Mouse (Mus musculus) midbrain, embryonic 14.5 days (tissue): ENCODE data around the gene Zfp988. TPM values are rescaled to one million over a fixed set of nuclear protein-coding genes. Genes with fewer than 3 reads are reported as not detected.
"Not testable (repeated sequence)": the region's sequence is repeated elsewhere in the genome, so short reads cannot be mapped to it uniquely, and the experiment has no call there.

Source experiments
- ATAC-seq: fragments of 200-750 bp; cut with Nextera tagmentation; 2 replicates; pipeline ENCODE4 v1.8.0; 2017; ENCODE audit warnings: moderate number of reproducible peaks, moderate library complexity; ENCODE audit not compliant: low FRiP score, low TSS enrichment
- DNase-seq: peaks from one replicate; pipeline ENCODE4 v3.0.0-alpha.2; 2015
- H3K27ac ChIP-seq: fragments of 300-500 bp; sonication (generic); replicated peaks from 2 replicates; pipeline ENCODE4 v1.5.1; 2014; ENCODE audit warnings: mild to moderate bottlenecking, low read depth, low read length, moderate library complexity
- H3K27me3 ChIP-seq: fragments of 300-500 bp; sonication (generic); 2 replicates; pipeline ENCODE4 v1.6.1; 2014; ENCODE audit warnings: low read length, control low read depth, mixed read lengths; ENCODE audit not compliant: control insufficient read depth, insufficient read depth
- H3K36me3 ChIP-seq: fragments of 300-500 bp; sonication (generic); 2 replicates; pipeline ENCODE4 v1.6.1; 2014; ENCODE audit warnings: low read length, control low read depth; ENCODE audit not compliant: control insufficient read depth, insufficient read depth
- H3K4me1 ChIP-seq: fragments of 300-500 bp; sonication (generic); 2 replicates; pipeline ENCODE4 v1.6.1; 2014; ENCODE audit warnings: mild to moderate bottlenecking, antibody characterized with exemption, low read length, control low read depth; ENCODE audit not compliant: control insufficient read depth, insufficient read depth
- H3K4me2 ChIP-seq: fragments of 300-500 bp; sonication (generic); 2 replicates; pipeline ENCODE4 v1.6.1; 2014; ENCODE audit warnings: mild to moderate bottlenecking, low read length, moderate library complexity
- H3K4me3 ChIP-seq: fragments of 300-500 bp; sonication (generic); replicated peaks from 2 replicates; pipeline ENCODE4 v1.5.1; 2014; ENCODE audit warnings: low read depth, low read length
- H3K9ac ChIP-seq: fragments of 300-500 bp; sonication (generic); replicated peaks from 2 replicates; pipeline ENCODE4 v1.6.1; 2014; ENCODE audit warnings: mild to moderate bottlenecking, low read length, moderate library complexity
- H3K9me3 ChIP-seq: fragments of 300-500 bp; sonication (generic); 2 replicates; pipeline ENCODE4 v1.6.1; 2016; ENCODE audit warnings: low read length, control low read depth, mixed read lengths; ENCODE audit not compliant: control insufficient read depth
- WGBS: fragments of 180-500 bp; shearing (Covaris S2); extraction: QIAGEN DNeasy Blood & Tissue Kit; methylation state at CpG from one replicate; pipeline ENCODE4 v1.1.7; 2014; 5-methylcytosine and 5-hydroxymethylcytosine counted together
- polyA plus RNA-seq: library from polyadenylated mRNA; unstranded; fragments of >200 nt; fragmentation: Nextera tagmentation; extraction: Ambion mirVana; gene quantifications from 2 replicates; pipeline ENCODE4 v1.2.1, GENCODE M21; 2014

Zfp988 gene
- polyA plus RNA-seq, 1 experiment from 2014 or later, result not detected

GRCm38 (mm10) chr4:147339601-147340219, 34.2 kb downstream of the Zfp988 start:
- not testable (repeated sequence) for H3K27ac ChIP-seq, H3K4me1 ChIP-seq, H3K27me3 ChIP-seq, H3K9ac ChIP-seq, H3K4me2 ChIP-seq, H3K4me3 ChIP-seq, H3K36me3 ChIP-seq, DNase-seq, ATAC-seq
- WGBS, result 75% methylated on average over 7 of the region's 7 CpGs
- peaks cover 68% of the 10 kb centered on the region for H3K9me3 ChIP-seq

GRCm38 (mm10) chr4:147340236-147340635, 34.8 kb downstream of the Zfp988 start:
- WGBS, result 67% methylated on average over 3 of the region's 3 CpGs
- not testable (repeated sequence) for ATAC-seq, H3K27me3 ChIP-seq, H3K9ac ChIP-seq, DNase-seq, H3K4me2 ChIP-seq, H3K4me3 ChIP-seq, H3K36me3 ChIP-seq, H3K27ac ChIP-seq, H3K4me1 ChIP-seq
- peaks cover 66% of the 10 kb centered on the region for H3K9me3 ChIP-seq

- H3K4me3 ChIP-seq, H3K36me3 ChIP-seq, H3K27me3 ChIP-seq, DNase-seq, H3K9ac ChIP-seq, H3K27ac ChIP-seq, ATAC-seq, H3K4me1 ChIP-seq, H3K4me2 ChIP-seq: not testable (repeated sequence)
- peaks cover 62% of the 10 kb centered on the region for H3K9me3 ChIP-seq
- 88% methylated on average over 3 of the region's 3 CpGs for WGBS
These were observed 35.4 kb downstream of the Zfp988 start for GRCm38 (mm10) chr4:147340876-147341275.

- not testable (repeated sequence) for DNase-seq, H3K4me1 ChIP-seq, H3K27ac ChIP-seq, H3K36me3 ChIP-seq, H3K27me3 ChIP-seq, H3K4me2 ChIP-seq, H3K9ac ChIP-seq, H3K4me3 ChIP-seq
- H3K9me3 ChIP-seq, result peaks cover 55% of the 10 kb centered on the region
- 76% methylated on average over 6 of the region's 6 CpGs for WGBS
- ATAC-seq, result peak; percentile 90
These were observed 37.8 kb downstream of the Zfp988 start for GRCm38 (mm10) chr4:147343042-147343908.

GRCm38 (mm10) chr4:147345061-147345554, 39.6 kb downstream of the Zfp988 start:
- H3K36me3 ChIP-seq, H3K4me1 ChIP-seq, ATAC-seq, H3K27ac ChIP-seq, H3K4me3 ChIP-seq, H3K4me2 ChIP-seq, H3K27me3 ChIP-seq, DNase-seq, H3K9ac ChIP-seq: not testable (repeated sequence)
- WGBS, result 91% methylated on average over 2 of the region's 2 CpGs
- H3K9me3 ChIP-seq, result peaks cover 59% of the 10 kb centered on the region

GRCm38 (mm10) chr4:147346361-147347035, 41.0 kb downstream of the Zfp988 start:
- H3K36me3 ChIP-seq, DNase-seq, H3K4me3 ChIP-seq, H3K27me3 ChIP-seq, H3K27ac ChIP-seq, H3K4me2 ChIP-seq, H3K9ac ChIP-seq, ATAC-seq, H3K4me1 ChIP-seq: not testable (repeated sequence)
- 69% methylated on average over 4 of the region's 4 CpGs for WGBS
- peaks cover 65% of the 10 kb centered on the region for H3K9me3 ChIP-seq

GRCm38 (mm10) chr4:147347300-147347699, 41.8 kb downstream of the Zfp988 start:
- not testable (repeated sequence) for H3K9ac ChIP-seq, H3K4me1 ChIP-seq, DNase-seq, H3K27ac ChIP-seq, ATAC-seq, H3K27me3 ChIP-seq, H3K36me3 ChIP-seq, H3K4me3 ChIP-seq, H3K4me2 ChIP-seq
- WGBS, result 62% methylated on average over 4 of the region's 4 CpGs
- peaks cover 65% of the 10 kb centered on the region for H3K9me3 ChIP-seq

GRCm38 (mm10) chr4:147347880-147348279, 42.4 kb downstream of the Zfp988 start:
- 68% methylated on average over 1 of the region's 3 CpGs for WGBS
- H3K4me3 ChIP-seq, H3K4me2 ChIP-seq, H3K27ac ChIP-seq, H3K36me3 ChIP-seq, DNase-seq, H3K9ac ChIP-seq, H3K4me1 ChIP-seq, H3K27me3 ChIP-seq, ATAC-seq: not testable (repeated sequence)
- H3K9me3 ChIP-seq, result peaks cover 63% of the 10 kb centered on the region
